Mouse (Mus musculus) stomach, postnatal 0 days (tissue): ENCODE measurements around the gene Spcs3. TPM values are rescaled to one million over a fixed set of nuclear protein-coding genes. Genes with fewer than 3 reads are reported as not detected.

Source experiments
- ATAC-seq: fragments of 200-750 bp; cut with Nextera tagmentation; 2 replicates; pipeline ENCODE4 v1.8.0; 2017; ENCODE audit not compliant: low FRiP score, low TSS enrichment
- DNase-seq: peaks from one replicate; pipeline ENCODE4 v3.0.0-alpha.2; 2016; ENCODE audit warnings: low spot score
- H3K27ac ChIP-seq: fragments of 300-500 bp; sonication (generic); replicated peaks from 2 replicates; pipeline ENCODE4 v1.5.1; 2014; ENCODE audit warnings: mild to moderate bottlenecking, control low read depth
- H3K27me3 ChIP-seq: fragments of 300-500 bp; sonication (generic); 2 replicates; pipeline ENCODE4 v1.6.1; 2014; ENCODE audit warnings: low read length; ENCODE audit not compliant: control insufficient read depth, insufficient read depth
- H3K36me3 ChIP-seq: fragments of 300-500 bp; sonication (generic); 2 replicates; pipeline ENCODE4 v1.6.1; 2014; ENCODE audit warnings: low read length, mixed read lengths; ENCODE audit not compliant: control insufficient read depth, insufficient read depth
- H3K4me1 ChIP-seq: fragments of 300-500 bp; sonication (generic); replicated peaks from 2 replicates; pipeline ENCODE4 v1.6.1; 2014; ENCODE audit warnings: antibody characterized with exemption; ENCODE audit not compliant: control insufficient read depth, insufficient read depth
- H3K4me2 ChIP-seq: fragments of 300-500 bp; sonication (generic); replicated peaks from 2 replicates; pipeline ENCODE4 v1.6.1; 2014; ENCODE audit warnings: low read depth, mild to moderate bottlenecking, control low read depth, moderate library complexity
- H3K4me3 ChIP-seq: fragments of 300-500 bp; sonication (generic); 2 replicates; pipeline ENCODE4 v1.5.1; 2014; ENCODE audit warnings: low read depth, low read length, control low read depth
- H3K9ac ChIP-seq: fragments of 300-500 bp; sonication (generic); 2 replicates; pipeline ENCODE4 v1.6.1; 2014; ENCODE audit warnings: mild to moderate bottlenecking, low read length, control low read depth, mixed read lengths
- H3K9me3 ChIP-seq: fragments of 300-500 bp; sonication (generic); 2 replicates; pipeline ENCODE4 v1.6.1; 2016; ENCODE audit warnings: low read length; ENCODE audit not compliant: control insufficient read depth
- CTCF ChIP-seq: IDR thresholded peaks from 2 replicates; pipeline ENCODE4 v1.5.1; 2016; ENCODE audit warnings: antibody characterized with exemption, low read depth, mild to moderate bottlenecking, moderate library complexity
- EP300 ChIP-seq: optimal IDR thresholded peaks from 2 replicates; pipeline ENCODE3; 2016; ENCODE audit warnings: antibody characterized with exemption
- WGBS: fragments of 180-500 bp; shearing (Covaris S2); extraction: QIAGEN DNeasy Blood & Tissue Kit; methylation state at CpG from one replicate; pipeline ENCODE4 v1.1.7; 2014; 5-methylcytosine and 5-hydroxymethylcytosine counted together
- polyA plus RNA-seq: library from polyadenylated mRNA; unstranded; fragments of >200 nt; fragmentation: Nextera tagmentation; extraction: Ambion mirVana; gene quantifications from 2 replicates; pipeline ENCODE4 v1.2.1, GENCODE M21; 2015

The Spcs3 gene
- polyA plus RNA-seq: 59.6 and 61.4 TPM in 2 replicates

DNA sequence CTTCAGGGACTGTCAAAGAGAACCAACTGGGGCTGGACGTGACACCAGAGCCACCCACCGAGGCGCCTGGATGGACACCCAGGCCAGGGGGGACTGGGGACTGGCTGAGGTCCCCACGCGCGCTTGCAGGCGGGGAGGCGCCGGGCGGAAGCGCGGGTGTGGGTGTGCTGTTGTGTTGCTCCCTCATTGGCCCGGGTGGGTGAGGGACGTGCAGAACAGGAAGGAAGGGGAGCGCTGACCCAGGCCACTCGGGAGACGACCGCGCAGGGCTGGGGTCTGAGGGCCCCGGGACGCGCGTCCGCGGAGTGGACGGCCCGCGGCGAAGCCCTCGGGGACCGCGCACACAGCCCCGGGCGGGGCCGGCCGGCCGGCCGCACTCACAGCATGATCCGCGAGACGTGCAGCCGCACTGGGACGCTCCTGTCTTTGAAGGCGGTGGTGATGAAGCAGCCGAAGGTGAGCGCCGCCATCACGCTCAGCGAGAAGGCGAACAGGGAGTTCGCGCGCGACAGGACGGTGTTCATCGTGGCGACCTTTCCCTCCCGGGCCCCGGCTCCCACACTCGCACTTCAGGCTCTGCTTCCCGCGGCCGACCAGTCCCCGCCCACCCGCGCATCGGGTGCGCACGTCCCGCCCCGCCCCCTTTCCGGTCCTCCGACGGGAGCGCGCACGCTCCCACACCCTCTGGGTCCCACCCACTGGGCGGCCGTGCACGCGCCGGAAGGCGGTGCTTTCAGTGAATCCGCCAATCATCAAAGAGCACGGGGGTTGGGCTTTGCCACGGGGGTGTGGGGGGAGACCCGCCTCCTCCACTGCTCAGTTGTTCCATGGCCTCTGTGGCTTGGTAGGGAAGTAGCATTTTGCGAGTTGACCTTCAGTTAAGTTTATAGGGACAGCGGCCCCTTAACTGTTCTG lies at the start of gene Spcs3, which contains the start of gene Asb5:
TSS of gene Spcs3 (minus strand) at position 617 of the 915 bp plus-strand sequence.
TSS of gene Asb5 (plus strand) at position 199 of the 915 bp plus-strand sequence.
- Histone ChIP-seq H3K27me3 (no peaks in the 10 kb centered on the region), H3K4me3 (peak within 1 kb of the TSS; percentile 98), H3K9ac (peak within 1 kb of the TSS; percentile 89), H3K9me3 (no peaks in the 10 kb centered on the region), H3K4me1 (no peaks in the 10 kb centered on the region), H3K27ac (peak within 1 kb of the TSS; percentile 89), H3K4me2 (peak within 1 kb of the TSS; percentile 61), H3K36me3 (no peaks in the 10 kb centered on the region)
- peak; percentile 97 for ATAC-seq
- under 1% methylated on average over 79 of the region's 89 CpGs for WGBS
- TF ChIP-seq CTCF: no peak
- no peak for TF ChIP-seq EP300
- DNase-seq: peak; percentile 97

DNA sequence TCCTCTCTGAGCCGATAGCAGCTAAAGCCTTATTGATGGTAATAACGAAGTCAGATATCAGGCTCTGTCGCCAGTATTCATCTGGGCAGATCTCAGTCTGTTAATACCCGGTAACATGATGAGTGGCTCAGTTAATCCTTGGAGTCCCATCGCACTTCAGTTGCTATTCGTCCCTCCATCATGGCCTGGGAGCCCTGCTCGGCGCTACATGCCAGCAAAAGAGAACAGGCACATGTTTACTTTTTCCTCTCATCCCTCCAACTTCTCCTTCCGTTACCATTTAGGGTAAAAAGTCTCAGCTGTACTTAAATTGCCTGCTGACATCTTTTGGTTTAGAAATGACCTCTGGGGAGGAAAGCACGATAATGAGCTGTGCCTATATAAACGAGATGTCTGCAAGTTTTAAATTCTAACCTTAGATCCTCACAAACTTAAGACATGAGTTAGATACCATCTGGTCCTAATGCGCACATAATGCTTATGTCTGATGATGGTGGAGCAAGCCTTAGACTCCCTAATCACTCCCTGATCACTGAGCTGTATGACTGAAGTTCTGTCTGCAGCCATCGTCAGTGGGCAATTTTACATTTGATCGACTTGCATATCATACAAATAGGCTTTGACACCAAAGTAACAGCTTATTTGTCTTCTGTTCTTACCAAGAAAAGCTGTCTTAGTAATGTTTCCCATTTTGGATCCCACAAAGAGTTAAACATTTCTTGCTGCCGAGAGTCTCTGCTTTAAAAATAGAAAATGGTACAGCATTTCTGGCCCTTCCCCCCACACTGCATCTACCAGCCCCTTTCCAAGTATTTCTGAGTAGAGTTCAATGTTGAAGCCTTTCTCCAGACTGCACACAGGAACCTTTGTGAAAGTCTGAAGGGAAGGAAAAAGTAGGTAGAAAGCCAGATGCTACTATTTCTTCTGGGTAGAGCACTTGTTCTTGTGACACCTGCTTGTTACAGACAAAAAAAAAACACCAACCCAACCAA lies 41.1 kb upstream of the Spcs3 start:
- no peaks in the 10 kb centered on the region for H3K36me3 ChIP-seq
- ATAC-seq: no peak
- no peak overlapping the region for H3K27ac ChIP-seq
- no peak overlapping the region for H3K9ac ChIP-seq
- H3K27me3 ChIP-seq: no peaks in the 10 kb centered on the region
- DNase-seq: no peak
- WGBS: 43% methylated on average over 15 of the region's 15 CpGs
- H3K9me3 ChIP-seq: no peaks in the 10 kb centered on the region
- no peak overlapping the region for H3K4me3 ChIP-seq
- no peak overlapping the region for H3K4me2 ChIP-seq
- no peak for TF ChIP-seq EP300
- TF ChIP-seq CTCF: no peak
- H3K4me1 ChIP-seq: no peaks in the 10 kb centered on the region

DNA sequence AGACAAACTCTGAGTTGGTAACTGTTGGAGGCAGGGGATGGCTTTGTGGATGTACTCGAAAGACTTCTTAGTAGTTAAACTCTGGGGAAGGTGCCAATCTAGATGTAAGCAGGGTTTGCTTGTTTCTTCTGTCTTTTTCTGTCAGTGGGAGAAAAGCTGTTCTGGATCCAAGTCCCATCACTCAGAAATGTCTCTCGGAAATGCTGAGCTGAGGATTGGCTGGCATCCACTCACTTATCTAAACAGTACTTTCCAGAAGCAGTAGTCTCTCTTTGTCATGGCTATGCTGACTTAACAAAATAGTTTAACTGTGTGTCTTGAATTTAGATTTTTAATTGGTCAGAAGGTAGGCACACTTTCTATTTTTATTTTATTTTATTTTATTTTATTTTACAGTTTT lies 37.4 kb upstream of the Spcs3 start:
- no peaks in the 10 kb centered on the region for H3K27me3 ChIP-seq
- DNase-seq (no peak), ATAC-seq (no peak)
- no peaks in the 10 kb centered on the region for H3K4me1 ChIP-seq
- H3K27ac ChIP-seq: no peak overlapping the region
- WGBS: 42% methylated on average over 2 of the region's 2 CpGs
- H3K4me2 ChIP-seq: no peak overlapping the region
- TF ChIP-seq EP300 (no peak), CTCF (no peak)
- no peaks in the 10 kb centered on the region for H3K9me3 ChIP-seq
- H3K9ac ChIP-seq: no peak overlapping the region
- no peak overlapping the region for H3K4me3 ChIP-seq
- no peaks in the 10 kb centered on the region for H3K36me3 ChIP-seq

DNA sequence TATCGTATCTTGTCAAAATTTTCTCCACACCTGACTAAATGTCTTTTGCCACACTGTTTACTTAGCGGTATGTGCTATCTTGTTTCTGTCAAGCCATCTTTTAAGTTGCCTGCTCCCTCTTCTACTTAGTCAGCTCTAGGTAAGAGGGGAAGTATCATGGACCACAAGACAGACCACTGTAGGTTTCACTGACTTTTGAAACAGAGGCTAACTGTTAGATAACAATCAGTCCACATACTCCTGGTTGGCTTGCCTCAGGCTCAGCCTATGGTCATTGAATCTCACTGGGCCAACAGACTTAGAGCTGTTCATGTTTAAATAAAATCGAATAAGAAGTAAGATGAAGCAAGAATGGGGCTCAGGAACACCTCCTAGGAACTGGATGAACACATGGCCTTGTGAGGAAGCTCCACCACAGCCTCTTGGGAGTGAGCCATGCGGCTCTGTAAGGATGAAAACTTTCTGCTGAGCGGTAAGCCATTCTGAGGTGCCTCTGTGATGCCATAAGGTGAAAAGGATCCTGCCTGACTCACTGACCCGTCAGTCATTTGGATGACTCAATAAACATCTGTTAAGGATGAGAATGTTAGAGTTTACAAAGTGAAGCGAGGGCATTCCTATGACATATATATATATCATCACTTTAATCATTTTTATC lies 35.9 kb upstream of the Spcs3 start:
- H3K9ac ChIP-seq: no peak overlapping the region
- no peak overlapping the region for H3K27ac ChIP-seq
- H3K27me3 ChIP-seq: no peaks in the 10 kb centered on the region
- no peak overlapping the region for H3K4me2 ChIP-seq
- no peaks in the 10 kb centered on the region for H3K4me1 ChIP-seq
- no peaks in the 10 kb centered on the region for H3K9me3 ChIP-seq
- WGBS: 87% methylated on average over 7 of the region's 7 CpGs
- ATAC-seq (no peak), DNase-seq (no peak)
- no peaks in the 10 kb centered on the region for H3K36me3 ChIP-seq
- no peak overlapping the region for H3K4me3 ChIP-seq
- TF ChIP-seq EP300 (no peak), CTCF (no peak)

DNA sequence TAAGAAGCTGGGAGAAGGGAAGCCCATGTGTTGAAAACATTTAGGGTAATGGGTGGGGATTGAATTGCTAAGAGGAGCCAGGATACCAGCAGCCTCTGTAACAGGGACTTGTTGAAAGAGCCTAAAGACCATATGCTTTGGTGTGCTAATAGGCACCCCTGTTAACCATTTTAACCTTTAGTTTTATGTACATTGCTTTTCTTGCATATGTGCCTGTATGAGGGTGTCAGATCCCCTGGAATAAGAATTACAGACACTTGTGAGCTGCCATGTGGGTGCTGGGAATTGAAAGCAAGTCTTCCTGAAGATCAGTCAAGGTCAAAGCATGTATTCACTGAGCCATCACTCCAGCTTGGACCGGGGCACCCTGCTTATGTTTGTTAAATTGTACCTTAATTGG lies 35.4 kb upstream of the Spcs3 start:
- Histone ChIP-seq H3K4me3 (no peak overlapping the region), H3K36me3 (no peaks in the 10 kb centered on the region), H3K27me3 (no peaks in the 10 kb centered on the region), H3K4me2 (no peak overlapping the region), H3K27ac (no peak overlapping the region), H3K4me1 (no peaks in the 10 kb centered on the region), H3K9me3 (no peaks in the 10 kb centered on the region), H3K9ac (no peak overlapping the region)
- ATAC-seq (no peak), DNase-seq (no peak)
- no peak for TF ChIP-seq EP300
- 76% methylated on average over 1 of the region's 1 CpGs for WGBS
